Mouse (Mus musculus) forebrain, embryonic 12.5 days (tissue): ENCODE results near the gene Ctla2a. TPM values are rescaled to one million over a fixed set of nuclear protein-coding genes. Genes with fewer than 3 reads are reported as not detected.
"Not testable (repeated sequence)": the region's sequence is repeated elsewhere in the genome, so short reads cannot be mapped to it uniquely, and the experiment has no call there.

ENCODE experiments used
- ATAC-seq: fragments of 200-750 bp; cut with Nextera tagmentation; 2 replicates; pipeline ENCODE4 v1.8.0; 2017; ENCODE audit warnings: moderate TSS enrichment; ENCODE audit not compliant: low FRiP score
- H3K27ac ChIP-seq: fragments of 300-500 bp; sonication (generic); 2 replicates; pipeline ENCODE4 v1.5.1; 2016; ENCODE audit warnings: mild to moderate bottlenecking
- H3K27me3 ChIP-seq: fragments of 300-500 bp; sonication (generic); 2 replicates; pipeline ENCODE4 v1.6.1; 2016; ENCODE audit warnings: mild to moderate bottlenecking
- H3K36me3 ChIP-seq: fragments of 300-500 bp; sonication (generic); replicated peaks from 2 replicates; pipeline ENCODE4 v1.6.1; 2016; ENCODE audit warnings: mild to moderate bottlenecking
- H3K4me1 ChIP-seq: fragments of 300-500 bp; sonication (generic); 2 replicates; pipeline ENCODE4 v1.6.1; 2016
- H3K4me2 ChIP-seq: fragments of 300-500 bp; sonication (generic); 2 replicates; pipeline ENCODE4 v1.6.1; 2016; ENCODE audit warnings: mild to moderate bottlenecking, moderate library complexity
- H3K4me3 ChIP-seq: fragments of 300-500 bp; sonication (generic); replicated peaks from 2 replicates; pipeline ENCODE4 v1.5.1; 2016; ENCODE audit warnings: mild to moderate bottlenecking
- H3K9ac ChIP-seq: fragments of 300-500 bp; sonication (generic); 2 replicates; pipeline ENCODE4 v1.6.1; 2016; ENCODE audit warnings: mild to moderate bottlenecking
- H3K9me3 ChIP-seq: fragments of 300-500 bp; sonication (generic); 2 replicates; pipeline ENCODE4 v1.6.1; 2016
- WGBS: fragments of 180-500 bp; shearing (Covaris S2); methylation state at CpG from one replicate; pipeline ENCODE4 v1.1.7; 2016; 5-methylcytosine and 5-hydroxymethylcytosine counted together
- polyA plus RNA-seq: library from polyadenylated mRNA; unstranded; fragments of >200 nt; fragmentation: Nextera tagmentation; extraction: Ambion mirVana; gene quantifications from 2 replicates; pipeline ENCODE4 v1.2.1, GENCODE M21; 2016

Ctla2a gene
- polyA plus RNA-seq: 8.2 and 11.0 TPM in 2 replicates

- H3K27ac ChIP-seq: no peak within 1 kb of the TSS
- no peaks in the 10 kb centered on the region for H3K4me1 ChIP-seq
- H3K9me3 ChIP-seq: peaks cover 4% of the 10 kb centered on the region
- H3K36me3 ChIP-seq: no peaks in the 10 kb centered on the region
- no peak within 1 kb of the TSS for H3K9ac ChIP-seq
- WGBS: 81% methylated on average over 5 of the region's 5 CpGs
- H3K4me3 ChIP-seq: no peak within 1 kb of the TSS
- no peak for ATAC-seq
- no peak within 1 kb of the TSS for H3K4me2 ChIP-seq
- no peaks in the 10 kb centered on the region for H3K27me3 ChIP-seq
Observed at GRCm38 (mm10) chr13:60936500-60936901, at the start of gene Ctla2a, which contains the start of gene Gm49391. TSS of gene Ctla2a (minus strand) at chr13:60936625. TSS of gene Gm49391 (minus strand) at chr13:60936571.

- not testable (repeated sequence) for H3K4me2 ChIP-seq, H3K36me3 ChIP-seq, H3K4me3 ChIP-seq, H3K27me3 ChIP-seq, H3K27ac ChIP-seq, ATAC-seq, H3K9me3 ChIP-seq, H3K9ac ChIP-seq, H3K4me1 ChIP-seq
- WGBS: 72% methylated on average over 4 of the region's 4 CpGs
Observed at GRCm38 (mm10) chr13:60972319-60972718, 35.9 kb upstream of the Ctla2a start.

DNA sequence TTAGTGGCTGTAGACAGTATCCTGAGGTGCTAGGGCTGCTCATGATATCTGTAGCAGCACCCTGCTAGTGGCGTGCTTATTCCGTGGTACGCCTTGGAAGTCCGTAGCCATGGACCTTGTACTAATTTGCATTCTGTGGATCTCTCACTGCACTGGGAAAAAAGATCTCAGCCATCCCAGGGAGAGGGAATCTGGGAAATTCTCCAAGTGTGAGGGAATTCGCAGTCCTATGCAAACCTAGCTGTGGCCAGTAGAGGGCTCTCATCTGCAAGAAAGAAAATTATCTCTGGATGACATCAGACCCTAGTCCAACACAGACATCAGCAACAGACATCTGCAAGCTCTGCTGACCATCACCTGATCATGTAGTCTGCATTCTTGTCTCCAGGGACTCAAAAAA is 27.6 kb upstream of the Ctla2a start:
- not testable (repeated sequence) for H3K4me1 ChIP-seq, H3K9ac ChIP-seq, ATAC-seq, H3K4me2 ChIP-seq, H3K36me3 ChIP-seq, H3K4me3 ChIP-seq, H3K27me3 ChIP-seq, H3K27ac ChIP-seq
- peaks cover 26% of the 10 kb centered on the region; the same call in 1 of the 2 replicates for H3K9me3 ChIP-seq
- WGBS: 35% methylated on average over 5 of the region's 5 CpGs

GRCm38 (mm10) chr13:60961706-60962105 is 25.3 kb upstream of the Ctla2a start:
- H3K4me3 ChIP-seq: no peak overlapping the region
- no peaks in the 10 kb centered on the region for H3K27me3 ChIP-seq
- no peak for ATAC-seq
- H3K36me3 ChIP-seq: no peaks in the 10 kb centered on the region
- no peak overlapping the region for H3K4me2 ChIP-seq
- 72% methylated on average over 5 of the region's 5 CpGs for WGBS
- no peaks in the 10 kb centered on the region for H3K4me1 ChIP-seq
- H3K27ac ChIP-seq: no peak overlapping the region
- H3K9ac ChIP-seq: no peak overlapping the region
- peaks cover 37% of the 10 kb centered on the region for H3K9me3 ChIP-seq

- not testable (repeated sequence) for H3K4me3 ChIP-seq, H3K27me3 ChIP-seq, H3K9ac ChIP-seq, ATAC-seq, H3K4me1 ChIP-seq, H3K36me3 ChIP-seq, H3K27ac ChIP-seq, H3K4me2 ChIP-seq
- 79% methylated on average over 3 of the region's 3 CpGs for WGBS
- H3K9me3 ChIP-seq: peaks cover 10% of the 10 kb centered on the region
Observed at GRCm38 (mm10) chr13:60941884-60942283, 5.5 kb upstream of the Ctla2a start, which contains the start of gene Tpbpa. TSS of gene Tpbpa (minus strand) at chr13:60941984.

- not testable (repeated sequence) for H3K36me3 ChIP-seq, H3K4me1 ChIP-seq, H3K27me3 ChIP-seq, H3K9ac ChIP-seq, H3K27ac ChIP-seq, ATAC-seq, H3K4me2 ChIP-seq, H3K4me3 ChIP-seq, H3K9me3 ChIP-seq
- WGBS: 65% methylated on average over 2 of the region's 2 CpGs
Observed at GRCm38 (mm10) chr13:60935490-60935889, 935 bp downstream of the Ctla2a start, which contains the start of gene Gm49393. TSS of gene Gm49393 (minus strand) at chr13:60935590.

GRCm38 (mm10) chr13:60904780-60905179 is 31.6 kb downstream of the Ctla2a start, which contains the start of gene Tpbpb:
TSS of gene Tpbpb (minus strand) at chr13:60904880.
- H3K27ac ChIP-seq, H3K36me3 ChIP-seq, H3K4me1 ChIP-seq, H3K9me3 ChIP-seq, H3K9ac ChIP-seq, H3K4me2 ChIP-seq, ATAC-seq, H3K27me3 ChIP-seq, H3K4me3 ChIP-seq: not testable (repeated sequence)
- 81% methylated on average over 2 of the region's 2 CpGs for WGBS

DNA sequence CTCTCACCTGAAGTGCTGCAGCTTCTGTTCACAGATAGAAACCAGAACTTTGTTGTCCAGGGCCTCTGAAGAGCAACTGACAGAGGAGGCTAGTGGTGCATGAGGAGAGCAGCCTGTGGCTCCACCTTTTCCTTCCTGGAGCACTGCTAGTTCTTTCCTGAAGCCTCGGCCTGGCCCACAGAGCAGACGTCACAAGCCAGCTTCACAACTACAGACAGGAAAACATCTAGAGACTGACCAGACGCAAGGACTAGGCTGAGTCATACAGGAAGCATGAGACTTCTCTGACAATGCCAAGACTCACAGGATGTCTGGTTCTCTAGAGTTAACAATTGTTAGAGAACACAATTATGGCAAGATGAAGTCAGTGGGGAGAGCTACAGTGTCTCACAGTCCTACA is 39.1 kb downstream of the Ctla2a start, which contains the start of gene Ctla2b:
Gene Ctla2b, minus strand, starts transcription at position 120 of the 400 bp plus-strand sequence.
- Histone ChIP-seq H3K9ac (no peak within 1 kb of the TSS), H3K4me1 (no peaks in the 10 kb centered on the region), H3K4me2 (no peak within 1 kb of the TSS), H3K4me3 (no peak within 1 kb of the TSS), H3K27ac (no peak within 1 kb of the TSS), H3K27me3 (no peaks in the 10 kb centered on the region), H3K9me3 (no peaks in the 10 kb centered on the region), H3K36me3 (no peaks in the 10 kb centered on the region)
- no peak for ATAC-seq
- WGBS: 90% methylated on average over 3 of the region's 3 CpGs

DNA sequence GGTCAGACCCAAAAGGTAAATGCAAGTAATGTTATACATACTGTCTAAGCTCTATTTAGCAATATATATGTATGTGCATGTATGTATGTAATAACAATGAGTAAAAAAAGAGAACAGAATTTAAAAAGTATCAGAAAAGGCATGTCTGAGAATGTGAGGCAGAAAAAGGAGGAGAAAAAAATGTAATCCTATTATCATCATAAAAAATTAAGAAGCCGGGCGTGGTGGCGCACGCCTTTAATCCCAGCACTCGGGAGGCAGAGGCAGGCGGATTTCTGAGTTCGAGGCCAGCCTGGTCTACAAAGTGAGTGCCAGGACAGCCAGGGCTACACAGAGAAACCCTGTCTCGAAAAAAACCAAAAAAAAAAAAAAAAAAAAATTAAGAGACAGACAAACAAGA is 39.6 kb downstream of the Ctla2a start, which contains the start of gene Gm49392:
Gene Gm49392, minus strand, starts transcription at position 101 of the 400 bp plus-strand sequence.
- 90% methylated on average over 8 of the region's 8 CpGs for WGBS
- not testable (repeated sequence) for H3K36me3 ChIP-seq, H3K4me2 ChIP-seq, H3K27ac ChIP-seq, H3K4me3 ChIP-seq, H3K9ac ChIP-seq, H3K27me3 ChIP-seq, ATAC-seq, H3K9me3 ChIP-seq, H3K4me1 ChIP-seq

GRCm38 (mm10) chr13:60895406-60896160 is 40.8 kb downstream of the Ctla2a start:
- ATAC-seq: no peak
- Histone ChIP-seq H3K9ac (no peak overlapping the region), H3K4me3 (no peak overlapping the region), H3K9me3 (no peaks in the 10 kb centered on the region), H3K36me3 (no peaks in the 10 kb centered on the region), H3K4me2 (no peak overlapping the region), H3K27me3 (no peaks in the 10 kb centered on the region), H3K4me1 (no peaks in the 10 kb centered on the region), H3K27ac (no peak overlapping the region)

- H3K27me3 ChIP-seq: no peaks in the 10 kb centered on the region
- no peak overlapping the region for H3K27ac ChIP-seq
- no peak overlapping the region for H3K4me3 ChIP-seq
- H3K4me2 ChIP-seq: no peak overlapping the region
- no peaks in the 10 kb centered on the region for H3K9me3 ChIP-seq
- ATAC-seq: no peak
- WGBS: 100% methylated on average over 1 of the region's 1 CpGs
- no peak overlapping the region for H3K9ac ChIP-seq
- H3K36me3 ChIP-seq: no peaks in the 10 kb centered on the region
- no peaks in the 10 kb centered on the region for H3K4me1 ChIP-seq
Observed at GRCm38 (mm10) chr13:60892301-60892700, 44.1 kb downstream of the Ctla2a start.
